Comparison of ENCODE assay signal across 12 mouse cellular contexts in genomic region chr17:84351912-84352789, GRCm38 (mm10).
DNase-seq lines count a peak whose midpoint lies in the region; ATAC-seq and TF ChIP-seq lines count a peak whose summit lies in the region.
"Had no signal": no experiment of that assay in that cellular context is flagged by ENCODE, and none has a peak within 500 bp of the region (broad histone marks: within the 10 kb centered on the region; RNA-seq: fewer than 3 reads in every experiment).

No protein-coding gene starts in this region.

- H3K36me3 ChIP-seq in heart, embryonic 13.5 days, result peaks cover 9% of the 10 kb centered on the region
- H3K36me3 ChIP-seq in stomach, embryonic 15.5 days, result no peaks in the 10 kb centered on the region
- no peaks in the 10 kb centered on the region; the same call in 1 of the 2 replicates for H3K36me3 ChIP-seq in stomach, postnatal 0 days (ENCODE audit: control insufficient read depth, insufficient read depth, low read length)
- peaks cover 4% of the 10 kb centered on the region; the same call in 1 of the 2 replicates for H3K36me3 ChIP-seq in liver, embryonic 11.5 days (ENCODE audit: control insufficient read depth, insufficient read depth, low read length)
- H3K36me3 ChIP-seq in stomach, embryonic 16.5 days (ENCODE audit: control insufficient read depth, insufficient read depth, low read length), result no peaks in the 10 kb centered on the region

- peaks cover 29% of the 10 kb centered on the region for H3K4me1 ChIP-seq in heart, embryonic 13.5 days
- peaks cover 4% of the 10 kb centered on the region; the same call in 1 of the 2 replicates for H3K4me1 ChIP-seq in stomach, embryonic 15.5 days
- H3K4me1 ChIP-seq in stomach, postnatal 0 days (replicated peaks; ENCODE audit: control insufficient read depth, insufficient read depth), result no peaks in the 10 kb centered on the region
- peaks cover 14% of the 10 kb centered on the region for H3K4me1 ChIP-seq in liver, embryonic 11.5 days (replicated peaks; ENCODE audit: control insufficient read depth, insufficient read depth, low read length)
- H3K4me1 ChIP-seq in stomach, embryonic 16.5 days (ENCODE audit: control insufficient read depth, insufficient read depth, low read length), result peaks cover 5% of the 10 kb centered on the region

- no peak overlapping the region for H3K4me2 ChIP-seq in heart, embryonic 13.5 days
- H3K4me2 ChIP-seq in stomach, embryonic 15.5 days, result no peak overlapping the region
- no peak overlapping the region for H3K4me2 ChIP-seq in stomach, postnatal 0 days (replicated peaks; ENCODE audit: low read depth)
- H3K4me2 ChIP-seq in liver, embryonic 11.5 days, result no peak overlapping the region
- no peak overlapping the region for H3K4me2 ChIP-seq in stomach, embryonic 16.5 days (ENCODE audit: low read depth, low read length)

- peak overlapping the region; percentile 39; the same call in 1 of the 2 replicates for H3K27ac ChIP-seq in heart, embryonic 13.5 days (replicated peaks)
- H3K27ac ChIP-seq in stomach, embryonic 15.5 days, result no peak overlapping the region
- H3K27ac ChIP-seq in stomach, postnatal 0 days (replicated peaks), result no peak overlapping the region
- H3K27ac ChIP-seq in liver, embryonic 11.5 days (ENCODE audit: low read depth, low read length), result peak overlapping the region; percentile 19; the same call in 1 of the 2 replicates
- H3K27ac ChIP-seq in stomach, embryonic 16.5 days (ENCODE audit: low read length), result peak overlapping the region; percentile 52; the same call in 1 of the 2 replicates
- H3K27ac ChIP-seq: heart, adult 2 months had no signal

- TF ChIP-seq EP300 in stomach, postnatal 0 days (optimal IDR thresholded peaks at IDR 0.05), result no peak

- no peak overlapping the region for H3K9ac ChIP-seq in heart, embryonic 13.5 days
- no peak overlapping the region for H3K9ac ChIP-seq in stomach, embryonic 15.5 days
- H3K9ac ChIP-seq in stomach, postnatal 0 days (ENCODE audit: low read length), result no peak overlapping the region
- H3K9ac ChIP-seq in liver, embryonic 11.5 days (ENCODE audit: low read depth, low read length), result no peak overlapping the region
- no peak overlapping the region for H3K9ac ChIP-seq in stomach, embryonic 16.5 days (ENCODE audit: low read length)

- H3K27me3 ChIP-seq in heart, embryonic 13.5 days (replicated peaks), result no peaks in the 10 kb centered on the region
- H3K27me3 ChIP-seq in stomach, embryonic 15.5 days (replicated peaks), result no peaks in the 10 kb centered on the region
- H3K27me3 ChIP-seq in stomach, postnatal 0 days (ENCODE audit: control insufficient read depth, insufficient read depth, low read length), result no peaks in the 10 kb centered on the region
- H3K27me3 ChIP-seq in liver, embryonic 11.5 days (replicated peaks; ENCODE audit: control insufficient read depth, insufficient read depth, low read length), result no peaks in the 10 kb centered on the region
- H3K27me3 ChIP-seq in stomach, embryonic 16.5 days (ENCODE audit: control insufficient read depth, insufficient read depth, low read length), result no peaks in the 10 kb centered on the region

- H3K9me3 ChIP-seq in heart, embryonic 13.5 days, result no peaks in the 10 kb centered on the region
- H3K9me3 ChIP-seq in stomach, embryonic 15.5 days, result no peaks in the 10 kb centered on the region
- H3K9me3 ChIP-seq in stomach, postnatal 0 days (ENCODE audit: control insufficient read depth, low read length), result no peaks in the 10 kb centered on the region
- no peaks in the 10 kb centered on the region for H3K9me3 ChIP-seq in liver, embryonic 11.5 days (ENCODE audit: control insufficient read depth, low read length)
- no peaks in the 10 kb centered on the region for H3K9me3 ChIP-seq in stomach, embryonic 16.5 days (replicated peaks; ENCODE audit: control insufficient read depth, low read length)

- ATAC-seq in heart, embryonic 13.5 days (ENCODE audit: extremely low read depth, insufficient number of reproducible peaks, low FRiP score, low TSS enrichment), result no peak
- peak; percentile 31; the same call in 1 of the 2 replicates for ATAC-seq in stomach, embryonic 15.5 days (ENCODE audit: insufficient read depth, low FRiP score, low read depth)
- no peak for ATAC-seq in stomach, postnatal 0 days (ENCODE audit: low FRiP score, low TSS enrichment)
- peak; percentile 81 for ATAC-seq in liver, embryonic 11.5 days (replicated peaks; ENCODE audit: low FRiP score)
- ATAC-seq in stomach, embryonic 16.5 days (ENCODE audit: insufficient read depth, low FRiP score), result no peak

- no peak for TF ChIP-seq CTCF in stomach, postnatal 0 days (IDR thresholded peaks at IDR 0.05; ENCODE audit: low read depth)

- H3K4me3 ChIP-seq in heart, embryonic 13.5 days, result no peak overlapping the region
- H3K4me3 ChIP-seq in stomach, embryonic 15.5 days (replicated peaks), result no peak overlapping the region
- no peak overlapping the region for H3K4me3 ChIP-seq in stomach, postnatal 0 days (ENCODE audit: low read depth, low read length)
- no peak overlapping the region for H3K4me3 ChIP-seq in liver, embryonic 11.5 days (ENCODE audit: low read depth, low read length)
- H3K4me3 ChIP-seq in stomach, embryonic 16.5 days (replicated peaks; ENCODE audit: low read length), result no peak overlapping the region
- H3K4me3 ChIP-seq: heart, adult 2 months had no signal

- intact Hi-C loops in left cerebral cortex, postnatal 14 days (cut with DNase I), result no loop called here

- 57% methylated on average over 9 of the region's 9 CpGs for WGBS in heart, embryonic 13.5 days
- 74% methylated on average over 9 of the region's 9 CpGs for WGBS in stomach, embryonic 15.5 days
- 81% methylated on average over 9 of the region's 9 CpGs for WGBS in stomach, postnatal 0 days
- 61% methylated on average over 9 of the region's 9 CpGs for WGBS in liver, embryonic 11.5 days
- WGBS in stomach, embryonic 16.5 days, result 72% methylated on average over 9 of the region's 9 CpGs

- no peak for DNase-seq in heart, postnatal 4 days
- DNase-seq in stomach, postnatal 0 days (ENCODE audit: low spot score), result no peak
- no peak for DNase-seq in liver, embryonic 11.5 days (ENCODE audit: low spot score)
- DNase-seq in left cerebral cortex, postnatal 14 days (ENCODE audit: low spot score in 2 of 2), result no peak
- DNase-seq in layer of hippocampus, adult 9-10 months (ENCODE audit: low spot score), result no peak
- DNase-seq: cerebellum, adult 9-10 months; heart, adult 2 months; kidney, postnatal 4 days; thymus, adult 18-20 months had no signal

Comparison
In these comparisons a context has a peak if more than half of its experiments do, and no peak if none do; other contexts are left out.
1. ATAC-seq: peak in stomach, embryonic 15.5 days (single experiment) and liver, embryonic 11.5 days (single experiment); none in heart, embryonic 13.5 days (single experiment), stomach, postnatal 0 days (single experiment) and stomach, embryonic 16.5 days (single experiment).
2. H3K27ac ChIP-seq: peak in heart, embryonic 13.5 days (single experiment), liver, embryonic 11.5 days (single experiment) and stomach, embryonic 16.5 days (single experiment); none in stomach, embryonic 15.5 days (single experiment) and stomach, postnatal 0 days (single experiment).